Mouse (Mus musculus): ENCODE results near the gene B3gat2.

DNA sequence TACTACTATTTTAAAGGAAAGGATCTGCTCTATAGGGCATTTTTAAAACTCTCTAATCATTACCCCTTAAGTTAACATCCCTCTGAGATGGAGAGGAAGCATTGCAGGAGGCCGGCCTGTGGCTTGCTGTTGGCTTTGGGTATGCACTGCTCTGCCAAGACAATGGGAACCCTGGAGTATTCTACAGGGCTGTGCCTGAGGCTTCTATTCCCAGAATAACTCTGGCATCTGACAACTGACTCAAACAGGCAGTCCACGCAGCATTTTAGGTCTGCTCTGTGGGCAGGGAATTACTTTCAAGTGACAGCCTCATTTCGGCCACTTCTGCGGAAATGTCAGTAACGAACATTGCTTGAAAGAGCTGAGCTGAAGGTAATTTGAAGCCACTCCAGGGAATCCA lies 60.1 kb downstream of the B3gat2 start:
- TF ChIP-seq CTCF (IDR thresholded peaks at IDR 0.05; ENCODE audit: low read depth, low read length), result no peak
- no peak for TF ChIP-seq POLR2A (IDR thresholded peaks at IDR 0.05; ENCODE audit: extremely low read depth, insufficient read depth, low read length)
